Mouse (Mus musculus) urinary bladder, postnatal 36 days (tissue): Measurements from ENCODE around the gene Gfod2.

ENCODE experiments used
- DNase-seq, 2 experiments: peaks; one replicate each; pipeline ENCODE4 v3.0.0; 2022; ENCODE audit warnings: low spot score in 2 of 2, mixed read lengths in 1 of 2

The Gfod2 gene

DNA sequence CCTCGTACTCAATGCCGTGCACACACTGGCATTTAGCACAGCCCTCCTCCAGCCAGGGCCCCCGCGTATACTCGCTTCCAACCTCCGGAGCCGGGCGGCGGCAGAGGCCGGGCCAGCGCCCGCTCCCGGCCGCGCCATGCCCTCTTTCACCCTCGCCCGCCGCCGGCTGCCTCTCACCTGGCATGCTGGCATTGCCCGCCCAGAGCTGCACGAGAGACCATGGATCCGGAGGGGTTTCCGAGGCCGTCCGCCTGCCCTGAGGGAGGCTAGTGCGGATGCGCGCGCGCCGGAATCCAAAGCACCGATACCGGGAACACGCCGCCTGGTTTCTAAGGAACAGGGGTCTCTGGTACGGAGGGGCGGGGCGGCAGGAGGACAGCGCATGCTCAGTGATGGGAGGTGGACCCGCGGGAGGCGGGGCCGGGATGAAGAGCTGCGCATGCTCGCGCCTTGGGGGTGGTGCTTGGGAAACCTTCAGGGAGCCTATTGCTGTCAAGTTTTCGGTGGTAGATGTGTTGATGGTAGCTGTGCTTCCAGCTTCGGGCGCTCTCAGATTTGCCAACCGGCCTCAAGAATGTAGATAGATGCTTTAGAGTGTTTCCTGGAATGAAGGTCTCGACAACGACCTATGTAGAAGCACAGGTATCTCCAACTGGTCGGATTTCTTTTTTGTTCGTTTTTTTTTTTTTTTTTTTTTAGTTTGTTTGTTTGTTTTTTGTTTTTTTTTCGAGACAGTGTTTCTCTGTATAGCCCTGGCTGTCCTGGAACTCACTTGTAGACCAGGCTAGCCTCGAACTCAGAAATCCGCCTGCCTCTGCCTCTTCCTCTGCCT lies at the start of gene Gfod2:
Gene Gfod2, minus strand, starts transcription at position 388 of the 832 bp plus-strand sequence.
- peak; percentile 96 to 98 for DNase-seq

GRCm38 (mm10) chr8:105807766-105808165 lies 49.3 kb upstream of the Gfod2 start:
- DNase-seq: no peak

DNA sequence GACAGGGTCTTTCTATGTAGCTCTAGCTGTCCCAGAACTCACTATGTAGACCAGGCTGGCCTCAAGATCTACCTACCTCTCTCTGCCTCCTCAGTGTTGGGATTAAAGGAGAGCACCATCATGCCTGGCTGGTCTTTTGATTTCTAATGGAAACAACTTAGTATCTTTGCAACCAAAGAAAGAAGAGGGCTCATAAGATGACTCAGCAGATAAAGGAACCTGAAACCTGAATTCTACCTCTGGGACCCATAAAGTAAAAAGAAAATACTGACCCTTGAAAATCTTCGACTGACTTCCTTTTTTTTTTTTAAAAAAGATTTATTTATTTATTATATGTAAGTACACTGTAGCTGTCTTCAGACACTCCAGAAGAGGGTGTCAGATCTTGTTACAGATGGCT lies 47.5 kb upstream of the Gfod2 start:
- no peak for DNase-seq

DNA sequence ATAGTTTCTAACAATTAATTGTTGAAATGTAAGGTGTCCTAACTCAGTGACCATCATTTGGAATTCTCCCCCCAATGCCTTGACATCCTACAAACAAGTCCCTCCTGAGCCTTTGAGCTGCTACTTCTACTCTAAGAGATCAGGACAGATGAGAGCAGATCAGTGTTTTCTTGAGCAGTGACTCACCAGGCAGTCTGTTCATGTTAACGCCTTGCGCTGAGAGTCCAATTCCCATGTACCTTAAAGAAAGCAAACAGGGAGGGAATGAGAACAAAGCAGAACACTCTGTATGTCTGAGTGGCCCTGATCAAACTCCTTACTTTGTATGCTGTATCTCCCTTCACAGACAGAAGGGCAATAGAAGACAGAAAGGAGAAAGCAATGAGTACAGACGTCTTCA lies 46.9 kb upstream of the Gfod2 start:
- no peak for DNase-seq

- DNase-seq: no peak
These were observed 46.3 kb upstream of the Gfod2 start for GRCm38 (mm10) chr8:105804797-105805196.

GRCm38 (mm10) chr8:105801153-105801904 lies 42.9 kb upstream of the Gfod2 start:
- DNase-seq: no peak

DNA sequence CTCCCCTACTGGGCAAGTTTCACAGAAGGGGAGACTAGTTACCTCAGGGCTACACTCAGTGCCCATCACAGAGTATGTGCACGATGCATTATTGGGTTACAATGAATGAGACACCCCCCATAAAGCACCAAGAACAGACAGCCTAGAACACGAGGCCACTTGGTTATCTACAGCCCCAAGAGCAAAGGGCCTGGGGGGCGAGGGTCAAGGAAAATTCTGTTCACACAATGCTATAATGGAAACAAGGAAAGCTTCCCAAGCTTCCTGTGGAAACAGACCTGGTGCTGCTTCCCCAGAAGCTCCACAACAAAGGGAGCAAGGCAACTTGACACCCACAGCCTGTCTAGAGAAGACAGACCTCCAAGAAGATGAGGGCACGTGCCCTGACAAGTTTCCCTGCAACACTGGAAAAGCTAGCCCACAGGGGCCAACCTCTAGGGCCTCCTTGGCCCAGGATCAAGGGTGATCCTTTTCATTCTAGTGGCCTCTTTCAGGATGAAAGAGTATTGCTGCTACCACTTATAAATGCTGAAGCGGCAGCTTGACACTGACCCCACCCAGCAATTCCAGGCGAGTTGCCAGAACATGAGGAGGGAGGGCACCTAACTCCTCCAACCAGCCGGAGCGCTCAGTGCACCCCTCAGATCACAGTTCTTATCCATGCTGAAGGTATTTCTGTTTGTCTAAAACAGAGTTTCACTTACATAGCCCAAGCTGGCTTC lies 40.8 kb upstream of the Gfod2 start:
- peak; percentile 63 to 83 for DNase-seq

DNA sequence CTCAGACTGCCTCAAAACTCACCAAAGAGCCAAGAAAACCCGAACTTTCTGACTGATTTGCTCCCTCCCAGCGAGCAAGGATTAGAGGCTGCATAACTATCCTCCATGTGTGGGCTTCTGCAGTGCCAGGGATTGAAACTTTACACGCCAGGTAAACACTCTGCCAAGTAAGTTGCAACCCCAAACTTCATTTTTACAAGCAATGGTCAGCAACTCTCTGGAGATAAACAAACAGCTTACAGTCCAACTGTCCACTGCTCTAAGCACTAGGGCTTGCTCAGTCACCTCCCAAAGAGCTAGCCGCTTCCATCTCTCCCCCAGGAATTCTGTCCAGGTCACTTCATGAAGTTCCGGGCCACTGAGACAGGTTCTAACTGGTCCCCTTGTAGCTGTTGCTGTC lies 39.9 kb upstream of the Gfod2 start:
- DNase-seq: no peak

DNA sequence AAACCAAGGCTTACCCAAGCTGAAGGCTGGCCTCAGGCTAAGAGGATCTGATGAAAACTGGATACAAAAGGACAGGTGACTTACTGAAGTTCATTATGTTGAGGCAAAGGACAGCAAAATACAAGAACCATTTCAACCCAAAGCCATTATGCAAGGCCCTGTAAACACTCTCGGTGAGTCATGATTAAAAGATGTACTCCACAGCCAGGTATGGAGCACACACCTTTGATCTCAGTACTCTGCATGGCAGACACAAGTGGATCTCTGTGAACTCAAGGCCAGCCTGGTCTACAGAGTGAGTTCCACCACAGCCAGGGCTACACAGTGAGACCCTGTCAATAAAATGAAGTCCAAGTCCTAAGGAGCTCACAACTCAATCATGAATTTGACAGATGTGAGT lies 37.3 kb upstream of the Gfod2 start:
- DNase-seq: no peak

GRCm38 (mm10) chr8:105794009-105794598 lies 35.6 kb upstream of the Gfod2 start:
- no peak for DNase-seq

- DNase-seq: no peak
These were observed 34.9 kb upstream of the Gfod2 start for GRCm38 (mm10) chr8:105793331-105793730.

DNA sequence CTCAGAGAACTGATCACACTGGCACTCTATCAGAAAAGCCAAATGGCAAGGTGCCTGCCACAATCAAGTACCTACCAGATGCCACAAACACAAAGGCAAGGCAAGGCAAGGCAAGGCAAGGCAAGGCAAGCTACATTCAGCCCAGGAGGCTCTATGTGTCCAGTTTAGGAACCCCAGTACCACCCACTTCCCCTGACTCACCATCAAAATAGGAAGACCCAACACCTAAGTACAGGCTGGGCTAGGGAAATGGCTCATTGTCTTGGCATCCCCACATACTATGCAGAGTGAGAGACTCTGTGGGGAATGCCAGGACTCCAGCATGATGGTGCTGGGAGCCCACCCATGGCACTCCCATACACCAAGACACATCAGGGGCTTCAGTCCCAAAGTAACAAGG lies 31.2 kb upstream of the Gfod2 start:
- DNase-seq: no peak

- no peak for DNase-seq
These were observed 30.5 kb upstream of the Gfod2 start for GRCm38 (mm10) chr8:105788927-105789326.

- DNase-seq: no peak
These were observed 29.8 kb upstream of the Gfod2 start for GRCm38 (mm10) chr8:105788241-105788640.

- no peak for DNase-seq
These were observed 21.8 kb upstream of the Gfod2 start for GRCm38 (mm10) chr8:105780298-105780697.

DNA sequence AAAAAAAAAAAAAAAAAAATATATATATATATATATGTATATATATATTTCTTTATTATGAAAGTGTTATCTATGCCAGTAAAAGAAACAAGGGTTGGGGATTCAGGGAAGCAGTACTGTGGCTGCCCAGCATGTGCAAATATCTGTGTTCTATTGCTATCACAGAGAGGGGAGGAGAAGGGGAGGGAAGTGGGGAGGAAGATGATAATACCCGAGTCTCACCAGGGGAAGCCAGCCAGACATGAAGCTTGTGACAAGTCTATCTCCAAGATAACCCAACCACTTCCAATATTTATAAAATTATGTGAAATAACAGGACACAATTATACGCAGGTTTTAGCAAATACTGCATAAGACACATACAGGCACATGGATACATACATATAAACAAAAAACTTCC lies 19.4 kb upstream of the Gfod2 start:
- DNase-seq: no peak

- no peak for DNase-seq
These were observed 16.0 kb upstream of the Gfod2 start for GRCm38 (mm10) chr8:105774498-105774897.

- DNase-seq: peak in 1 of 2 experiments; percentile 54
These were observed 15.0 kb upstream of the Gfod2 start for GRCm38 (mm10) chr8:105773441-105773861.

DNA sequence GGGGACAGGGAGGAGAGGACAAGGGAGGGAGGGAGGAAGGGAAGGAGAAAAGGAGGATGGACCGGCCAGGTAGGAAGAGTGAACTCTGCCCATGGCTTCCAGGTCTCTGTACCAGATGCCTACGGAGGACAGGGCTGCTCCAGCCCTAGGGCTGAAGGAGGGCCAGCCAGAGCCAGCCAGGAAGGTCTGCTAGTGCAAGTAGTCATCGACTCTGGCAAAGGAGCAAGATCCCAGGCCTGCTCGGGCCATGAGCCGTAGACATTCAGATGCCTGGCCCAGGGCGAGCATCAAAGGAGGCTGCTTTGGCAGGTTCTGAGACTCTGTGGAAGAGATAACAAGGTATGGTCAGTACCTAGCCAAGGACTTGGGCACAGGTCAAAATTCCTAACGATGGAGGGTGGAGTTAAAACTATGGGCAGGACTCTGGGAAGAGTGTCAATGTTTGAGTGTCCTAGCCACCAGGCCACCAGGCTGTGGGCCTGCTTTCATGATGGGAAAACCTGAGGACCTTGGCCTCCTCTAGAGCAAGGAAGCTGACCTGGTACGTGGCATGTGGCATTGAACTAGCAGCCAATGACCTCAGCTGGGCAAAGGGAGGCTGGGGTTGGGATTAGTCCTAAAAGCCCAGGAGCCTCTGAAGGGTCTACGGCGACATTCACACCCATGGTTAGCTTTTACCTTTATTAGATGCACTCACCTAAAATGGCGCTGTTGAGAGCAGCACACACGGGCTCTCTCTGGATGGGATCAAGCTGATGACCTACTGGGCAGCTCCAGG lies 13.1 kb upstream of the Gfod2 start:
- no peak for DNase-seq

DNA sequence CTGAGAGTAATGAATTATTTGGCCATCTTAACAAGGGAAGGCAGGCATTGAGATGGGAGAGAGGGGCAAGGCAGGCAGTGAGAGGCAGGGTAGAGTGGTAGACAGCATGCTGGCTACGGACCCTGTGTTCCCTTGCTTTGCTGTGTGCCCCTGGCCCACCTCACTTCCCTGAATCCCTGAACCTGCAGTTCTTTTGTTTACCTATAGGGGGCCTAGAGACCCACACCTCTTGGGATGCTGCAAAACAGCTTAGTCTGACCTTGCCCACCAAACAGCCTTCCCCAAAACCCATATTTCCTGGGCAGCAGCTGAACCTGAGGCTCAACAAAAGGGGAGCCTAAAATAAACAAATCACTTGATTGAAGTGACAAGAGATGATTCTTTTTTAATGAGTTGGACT lies 12.1 kb upstream of the Gfod2 start:
- DNase-seq: no peak
